Mouse (Mus musculus): ENCODE measurements around the gene Zfp26. TPM values are rescaled to one million over a fixed set of nuclear protein-coding genes. Genes with fewer than 3 reads are reported as not detected.
A peak's percentile ranks its signal among the peaks of the same experiment; 100 is the strongest.

The Zfp26 gene
- polyA plus RNA-seq, 1 experiment from 2014 or later = 28.8 TPM

DNA sequence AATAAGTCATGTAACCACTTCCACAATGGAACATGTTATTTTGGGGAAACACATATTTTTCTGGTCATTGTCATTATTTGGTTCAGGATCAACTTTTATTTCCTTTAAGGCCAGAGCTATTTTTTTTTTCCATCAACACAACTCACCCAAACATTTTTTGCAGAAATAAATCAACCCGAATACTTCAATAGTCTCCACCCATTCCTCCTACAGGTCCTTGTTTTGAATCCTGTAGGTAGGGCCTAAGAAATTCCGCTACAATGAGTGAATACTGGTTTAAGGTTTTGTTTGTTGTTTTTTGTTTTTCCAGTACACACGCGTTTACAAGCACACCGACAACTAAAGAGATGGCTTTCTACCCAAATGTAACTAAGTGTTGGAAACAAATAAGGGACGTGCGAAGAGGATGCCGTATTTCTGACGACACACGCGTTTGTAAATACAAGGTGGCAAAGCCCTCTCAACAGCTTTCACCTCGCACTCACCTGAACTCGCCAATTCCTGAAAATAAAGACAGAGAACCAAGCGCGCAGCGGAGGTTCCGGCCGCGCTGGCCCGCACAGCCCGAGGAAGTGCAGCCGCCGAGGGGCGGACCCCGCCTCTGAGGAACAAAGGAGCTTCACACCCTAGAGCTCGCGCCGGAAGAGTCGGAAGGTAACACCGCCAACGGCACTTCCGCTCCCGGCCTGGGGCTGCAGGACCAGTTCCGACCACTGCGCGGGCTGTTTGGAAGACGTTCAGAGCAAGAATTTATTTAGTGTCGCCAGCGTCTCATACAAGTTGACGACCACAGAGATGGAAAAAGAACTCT, 75.2 kb downstream of the Zfp26 start, which contains the start of gene Zfp560:
Gene Zfp560, minus strand, starts transcription at position 646 of the 811 bp plus-strand sequence.
- ATAC-seq (ENCODE audit: low FRiP score) = peak; percentile 100
- H3K27ac ChIP-seq (ENCODE audit: low read depth, low read length) = no peak within 1 kb of the TSS
- no peaks in the 10 kb centered on the region for H3K4me1 ChIP-seq (replicated peaks; ENCODE audit: control insufficient read depth, insufficient read depth, low read length)
- H3K4me3 ChIP-seq (ENCODE audit: low read depth, low read length) = peak within 1 kb of the TSS; percentile 60
- no peaks in the 10 kb centered on the region for H3K36me3 ChIP-seq (ENCODE audit: control insufficient read depth, insufficient read depth, low read length)
- peak within 1 kb of the TSS; percentile 79 for H3K9ac ChIP-seq (ENCODE audit: low read depth, low read length)
- H3K9me3 ChIP-seq (ENCODE audit: control insufficient read depth, low read length) = no peaks in the 10 kb centered on the region
- peak; percentile 96 for DNase-seq (ENCODE audit: low spot score)
- peak within 1 kb of the TSS; percentile 69 for H3K4me2 ChIP-seq (replicated peaks; ENCODE audit: low read depth, low read length)
- H3K27me3 ChIP-seq (ENCODE audit: control insufficient read depth, insufficient read depth, low read length) = no peaks in the 10 kb centered on the region
- 5% methylated on average over 40 of the region's 40 CpGs for WGBS

DNA sequence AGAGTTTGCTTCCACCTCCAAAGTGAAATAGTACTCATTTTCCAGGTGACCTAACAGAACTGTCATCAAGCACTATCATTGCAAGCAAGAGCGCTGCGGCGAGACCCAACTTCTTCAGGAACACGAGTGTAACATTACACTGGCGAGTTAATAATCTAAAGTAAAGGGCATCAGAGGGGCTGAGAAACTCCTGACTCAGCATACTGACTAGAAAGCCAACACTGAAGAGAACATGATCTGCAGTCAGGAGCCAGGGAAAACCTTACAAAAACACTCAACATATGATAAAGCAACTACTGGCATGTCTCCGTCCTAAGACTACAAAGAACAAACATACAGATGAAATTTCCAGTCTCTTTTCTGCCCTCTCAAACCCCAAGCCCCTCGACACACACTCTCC, 76.3 kb downstream of the Zfp26 start:
- ATAC-seq (ENCODE audit: low FRiP score) (no peak), DNase-seq (ENCODE audit: low spot score) (no peak)
- Histone ChIP-seq H3K4me1 (replicated peaks; ENCODE audit: control insufficient read depth, insufficient read depth, low read length) (no peaks in the 10 kb centered on the region), H3K36me3 (ENCODE audit: control insufficient read depth, insufficient read depth, low read length) (no peaks in the 10 kb centered on the region), H3K9ac (ENCODE audit: low read depth, low read length) (no peak overlapping the region), H3K27me3 (ENCODE audit: control insufficient read depth, insufficient read depth, low read length) (no peaks in the 10 kb centered on the region), H3K9me3 (ENCODE audit: control insufficient read depth, low read length) (no peaks in the 10 kb centered on the region), H3K27ac (ENCODE audit: low read depth, low read length) (no peak overlapping the region), H3K4me2 (replicated peaks; ENCODE audit: low read depth, low read length) (no peak overlapping the region), H3K4me3 (ENCODE audit: low read depth, low read length) (no peak overlapping the region)
- WGBS = 89% methylated on average over 7 of the region's 7 CpGs

Other genes with a start within 250 kb of the Zfp26 start
- gene Olfr871, start 248.0 kb downstream of the Zfp26 start, polyA plus RNA-seq (2014; fragmentation: Nextera tagmentation; extraction: Ambion mirVana) = not detected in 2 replicates
- gene Olfr872, start 223.0 kb downstream of the Zfp26 start, polyA plus RNA-seq (2014; fragmentation: Nextera tagmentation; extraction: Ambion mirVana) = not detected in 2 replicates
- gene Olfr39, start 177.8 kb downstream of the Zfp26 start, polyA plus RNA-seq (2014; fragmentation: Nextera tagmentation; extraction: Ambion mirVana) = not detected in 2 replicates
- not detected in 2 replicates for gene Olfr873, start 161.6 kb downstream of the Zfp26 start, polyA plus RNA-seq (2014; fragmentation: Nextera tagmentation; extraction: Ambion mirVana)
- not detected in 2 replicates for gene Olfr18, start 124.1 kb downstream of the Zfp26 start, polyA plus RNA-seq (2014; fragmentation: Nextera tagmentation; extraction: Ambion mirVana)
- 36.8 and 44.8 TPM in 2 replicates for gene Zfp560, start 75.0 kb downstream of the Zfp26 start, polyA plus RNA-seq (2014; fragmentation: Nextera tagmentation; extraction: Ambion mirVana)
- gene Zfp426, start 32.6 kb upstream of the Zfp26 start, polyA plus RNA-seq (2014; fragmentation: Nextera tagmentation; extraction: Ambion mirVana) = 32.7 and 35.2 TPM in 2 replicates
- gene Zfp266, start 61.3 kb upstream of the Zfp26 start, polyA plus RNA-seq (2014; fragmentation: Nextera tagmentation; extraction: Ambion mirVana) = 125 and 129 TPM in 2 replicates
- gene Zfp846, start 121.1 kb upstream of the Zfp26 start, polyA plus RNA-seq (2014; fragmentation: Nextera tagmentation; extraction: Ambion mirVana) = 26.3 and 34.1 TPM in 2 replicates
- 448 and 456 TPM in 2 replicates for gene Ubl5, start 182.7 kb upstream of the Zfp26 start, polyA plus RNA-seq (2014; fragmentation: Nextera tagmentation; extraction: Ambion mirVana)
- 12.6 and 14.3 TPM in 2 replicates for gene Fbxl12, start 184.6 kb upstream of the Zfp26 start, polyA plus RNA-seq (2014; fragmentation: Nextera tagmentation; extraction: Ambion mirVana)
- 65.2 and 65.9 TPM in 2 replicates for gene Pin1, start 191.9 kb upstream of the Zfp26 start, polyA plus RNA-seq (2014; fragmentation: Nextera tagmentation; extraction: Ambion mirVana)